Mouse (Mus musculus) intestine, embryonic 15.5 days (tissue): ENCODE results near the gene Mfsd12. TPM values are rescaled to one million over a fixed set of nuclear protein-coding genes. Genes with fewer than 3 reads are reported as not detected.

Source experiments
- ATAC-seq: fragments of 200-750 bp; cut with Nextera tagmentation; 2 replicates; pipeline ENCODE4 v1.8.0; 2017; ENCODE audit warnings: moderate TSS enrichment, moderate library complexity
- H3K27ac ChIP-seq: fragments of 300-500 bp; sonication (generic); 2 replicates; pipeline ENCODE4 v1.5.1; 2015; ENCODE audit warnings: mild to moderate bottlenecking, inconsistent platforms
- H3K27me3 ChIP-seq: fragments of 300-500 bp; sonication (generic); replicated peaks from 2 replicates; pipeline ENCODE4 v1.6.1; 2015; ENCODE audit warnings: inconsistent platforms
- H3K36me3 ChIP-seq: fragments of 300-500 bp; sonication (generic); 2 replicates; pipeline ENCODE4 v1.6.1; 2015; ENCODE audit warnings: inconsistent platforms
- H3K4me1 ChIP-seq: fragments of 300-500 bp; sonication (generic); replicated peaks from 2 replicates; pipeline ENCODE4 v1.6.1; 2015; ENCODE audit warnings: inconsistent platforms
- H3K4me2 ChIP-seq: fragments of 300-500 bp; sonication (generic); replicated peaks from 2 replicates; pipeline ENCODE4 v1.6.1; 2015; ENCODE audit warnings: mild to moderate bottlenecking, inconsistent platforms
- H3K4me3 ChIP-seq: fragments of 300-500 bp; sonication (generic); replicated peaks from 2 replicates; pipeline ENCODE4 v1.5.1; 2015; ENCODE audit warnings: inconsistent platforms
- H3K9ac ChIP-seq: fragments of 300-500 bp; sonication (generic); 2 replicates; pipeline ENCODE4 v1.6.1; 2015; ENCODE audit warnings: inconsistent platforms
- H3K9me3 ChIP-seq: fragments of 300-500 bp; sonication (generic); 2 replicates; pipeline ENCODE4 v1.6.1; 2016; ENCODE audit warnings: inconsistent platforms
- WGBS: fragments of 180-500 bp; shearing (Covaris S2); methylation state at CpG from one replicate; pipeline ENCODE4 v1.1.7; 2015; 5-methylcytosine and 5-hydroxymethylcytosine counted together
- polyA plus RNA-seq: library from polyadenylated mRNA; unstranded; fragments of >200 nt; fragmentation: Nextera tagmentation; extraction: Ambion mirVana; gene quantifications from 2 replicates; pipeline ENCODE4 v1.2.1, GENCODE M21; 2015

The Mfsd12 gene
- polyA plus RNA-seq, 1 experiment from 2014 or later, result 19.9 TPM

- Histone ChIP-seq H3K27me3 (no peaks in the 10 kb centered on the region), H3K36me3 (peaks cover 3% of the 10 kb centered on the region; the same call in 1 of the 2 replicates), H3K4me2 (0 out of 2 replicates have a peak overlapping the region, but pooled peaks have one; percentile 0), H3K9me3 (no peaks in the 10 kb centered on the region), H3K4me1 (peaks cover 96% of the 10 kb centered on the region), H3K27ac (peak overlapping the region; percentile 91), H3K9ac (no peak overlapping the region), H3K4me3 (no peak overlapping the region)
- no peak for ATAC-seq
- whole genome bisulfite sequencing, result 69% methylated on average over 9 of the region's 9 CpGs
Measured at GRCm38 (mm10) chr10:81410981-81411380, 53.7 kb downstream of the Mfsd12 start.

- Histone ChIP-seq H3K27ac (peak overlapping the region; percentile 91), H3K4me3 (no peak overlapping the region), H3K4me1 (peaks cover 96% of the 10 kb centered on the region), H3K36me3 (no peaks in the 10 kb centered on the region), H3K27me3 (no peaks in the 10 kb centered on the region), H3K9ac (peak overlapping the region; percentile 23), H3K4me2 (0 out of 2 replicates have a peak overlapping the region, but pooled peaks have one; percentile 7), H3K9me3 (no peaks in the 10 kb centered on the region)
- 47% methylated on average over 18 of the region's 18 CpGs for WGBS
- no peak for ATAC-seq
Measured at GRCm38 (mm10) chr10:81411471-81412400, 54.4 kb downstream of the Mfsd12 start.

- Histone ChIP-seq H3K27me3 (no peaks in the 10 kb centered on the region), H3K36me3 (no peaks in the 10 kb centered on the region), H3K4me1 (peaks cover 96% of the 10 kb centered on the region), H3K9ac (no peak overlapping the region), H3K9me3 (no peaks in the 10 kb centered on the region), H3K4me3 (no peak overlapping the region), H3K4me2 (no peak overlapping the region), H3K27ac (peak overlapping the region; percentile 91)
- 68% methylated on average over 16 of the region's 16 CpGs for whole genome bisulfite sequencing
- ATAC-seq, result no peak
Measured at GRCm38 (mm10) chr10:81412586-81413309, 55.5 kb downstream of the Mfsd12 start.

GRCm38 (mm10) chr10:81413310-81414261, 56.3 kb downstream of the Mfsd12 start:
- no peak overlapping the region for H3K4me3 ChIP-seq
- ATAC-seq, result peak; percentile 26; the same call in 1 of the 2 replicates
- no peaks in the 10 kb centered on the region for H3K36me3 ChIP-seq
- H3K27ac ChIP-seq, result 0 out of 2 replicates have a peak overlapping the region, but pooled peaks have one; percentile 40
- peaks cover 94% of the 10 kb centered on the region for H3K4me1 ChIP-seq
- peak overlapping the region; percentile 49 for H3K4me2 ChIP-seq
- H3K9me3 ChIP-seq, result no peaks in the 10 kb centered on the region
- H3K27me3 ChIP-seq, result no peaks in the 10 kb centered on the region
- 0 out of 2 replicates have a peak overlapping the region, but pooled peaks have one; percentile 3 for H3K9ac ChIP-seq
- WGBS, result 29% methylated on average over 26 of the region's 26 CpGs

- Histone ChIP-seq H3K4me3 (no peak overlapping the region), H3K9me3 (no peaks in the 10 kb centered on the region), H3K27me3 (no peaks in the 10 kb centered on the region), H3K36me3 (no peaks in the 10 kb centered on the region), H3K9ac (no peak overlapping the region), H3K4me1 (peaks cover 88% of the 10 kb centered on the region), H3K4me2 (no peak overlapping the region), H3K27ac (0 out of 2 replicates have a peak overlapping the region, but pooled peaks have one; percentile 40)
- peak; percentile 2; the same call in 1 of the 2 replicates for ATAC-seq
Measured at GRCm38 (mm10) chr10:81414682-81415081, 57.4 kb downstream of the Mfsd12 start.

- no peak overlapping the region for H3K4me3 ChIP-seq
- peaks cover 83% of the 10 kb centered on the region for H3K4me1 ChIP-seq
- H3K4me2 ChIP-seq, result no peak overlapping the region
- no peak overlapping the region for H3K27ac ChIP-seq
- WGBS, result 85% methylated on average over 5 of the region's 5 CpGs
- H3K36me3 ChIP-seq, result no peaks in the 10 kb centered on the region
- no peak for ATAC-seq
- H3K9ac ChIP-seq, result no peak overlapping the region
- H3K27me3 ChIP-seq, result no peaks in the 10 kb centered on the region
- no peaks in the 10 kb centered on the region for H3K9me3 ChIP-seq
Measured at GRCm38 (mm10) chr10:81415146-81415545, 57.9 kb downstream of the Mfsd12 start.

Other genes with a start within 250 kb of the Mfsd12 start
- 52.5 and 53.0 TPM in 2 replicates for gene Zbtb7a, start 222.3 kb upstream of the Mfsd12 start, polyA plus RNA-seq
- 47.2 and 58.4 TPM in 2 replicates for gene Pias4, start 189.6 kb upstream of the Mfsd12 start, polyA plus RNA-seq
- gene Eef2, start 180.9 kb upstream of the Mfsd12 start, polyA plus RNA-seq, result 515 and 540 TPM in 2 replicates
- 56.6 and 62.7 TPM in 2 replicates for gene Dapk3, start 174.5 kb upstream of the Mfsd12 start, polyA plus RNA-seq
- gene 4930442H23Rik, start 173.6 kb upstream of the Mfsd12 start, polyA plus RNA-seq, result 0.13 and 0.15 TPM in 2 replicates
- 0.14 TPM in 1 of 2 replicates, not detected in the other for gene Nmrk2, start 155.4 kb upstream of the Mfsd12 start, polyA plus RNA-seq
- gene Atcay, start 126.7 kb upstream of the Mfsd12 start, polyA plus RNA-seq, result 1.7 TPM in 2 replicates
- gene Zfr2, start 124.3 kb upstream of the Mfsd12 start, polyA plus RNA-seq, result 7.9 and 9.2 TPM in 2 replicates
- 2.2 and 2.4 TPM in 2 replicates for gene Matk, start 104.6 kb upstream of the Mfsd12 start, polyA plus RNA-seq
- gene Mrpl54, start 90.6 kb upstream of the Mfsd12 start, polyA plus RNA-seq, result 242 and 245 TPM in 2 replicates
- gene Apba3, start 90.5 kb upstream of the Mfsd12 start, polyA plus RNA-seq, result 55.1 and 69.2 TPM in 2 replicates
- 47.0 and 53.3 TPM in 2 replicates for gene Tjp3, start 65.9 kb upstream of the Mfsd12 start, polyA plus RNA-seq
- 41.2 and 42.7 TPM in 2 replicates for gene Pip5k1c, start 64.5 kb upstream of the Mfsd12 start, polyA plus RNA-seq
- 38.7 and 39.5 TPM in 2 replicates for gene Cactin, start 36.4 kb upstream of the Mfsd12 start, polyA plus RNA-seq
- 21.3 and 21.7 TPM in 2 replicates for gene Tbxa2r, start 28.8 kb upstream of the Mfsd12 start, polyA plus RNA-seq
- 0.06 TPM in 1 of 2 replicates, not detected in the other for gene Gipc3, start 14.2 kb upstream of the Mfsd12 start, polyA plus RNA-seq
- gene Hmg20b, start 7.0 kb upstream of the Mfsd12 start, polyA plus RNA-seq, result 71.2 and 71.7 TPM in 2 replicates
- gene 4930404N11Rik, start 8.3 kb downstream of the Mfsd12 start, polyA plus RNA-seq, result 1.0 and 2.2 TPM in 2 replicates
- 83.2 and 85.7 TPM in 2 replicates for gene Fzr1, start 21.0 kb downstream of the Mfsd12 start, polyA plus RNA-seq
- 89.2 and 100 TPM in 2 replicates for gene Dohh, start 26.9 kb downstream of the Mfsd12 start, polyA plus RNA-seq
- gene Gm48551, start 27.0 kb downstream of the Mfsd12 start, polyA plus RNA-seq, result 2.8 and 3.6 TPM in 2 replicates
- gene Gm48552, start 31.5 kb downstream of the Mfsd12 start, polyA plus RNA-seq, result 1.4 TPM in 1 of 2 replicates, not detected in the other
- gene Smim24, start 35.6 kb downstream of the Mfsd12 start, polyA plus RNA-seq, result 235 and 288 TPM in 2 replicates
- 52.8 and 56.0 TPM in 2 replicates for gene Nfic, start 98.1 kb downstream of the Mfsd12 start, polyA plus RNA-seq
- 1.7 TPM in 2 replicates for gene Celf5, start 125.2 kb downstream of the Mfsd12 start, polyA plus RNA-seq
- gene Ncln, start 138.9 kb downstream of the Mfsd12 start, polyA plus RNA-seq, result 98.5 and 118 TPM in 2 replicates
- 1.0 and 1.1 TPM in 2 replicates for gene S1pr4, start 142.6 kb downstream of the Mfsd12 start, polyA plus RNA-seq
- 0.92 and 0.97 TPM in 2 replicates for gene Gna15, start 166.7 kb downstream of the Mfsd12 start, polyA plus RNA-seq
- 245 and 269 TPM in 2 replicates for gene Gna11, start 187.7 kb downstream of the Mfsd12 start, polyA plus RNA-seq
- gene Aes, start 202.0 kb downstream of the Mfsd12 start, polyA plus RNA-seq, result 743 and 808 TPM in 2 replicates
- 14.5 and 17.8 TPM in 2 replicates for gene Tle2, start 217.1 kb downstream of the Mfsd12 start, polyA plus RNA-seq
- 19.9 and 26.0 TPM in 2 replicates for gene Tle6, start 243.6 kb downstream of the Mfsd12 start, polyA plus RNA-seq
- gene BC025920, start 248.8 kb downstream of the Mfsd12 start, polyA plus RNA-seq, result 0.85 and 1.00 TPM in 2 replicates